Mouse (Mus musculus): ENCODE measurements around the gene Arhgef15. TPM values are rescaled to one million over a fixed set of nuclear protein-coding genes. Genes with fewer than 3 reads are reported as not detected.
A peak's percentile ranks its signal among the peaks of the same experiment; 100 is the strongest.
"Not testable (repeated sequence)": the region's sequence is repeated elsewhere in the genome, so short reads cannot be mapped to it uniquely, and the experiment has no call there.

The Arhgef15 gene
- 10 to 100 TPM in 3 of 4 experiments, 1 to 10 TPM in 1; 9.1 to 16.5 (median 12.0) TPM for total RNA-seq (2022)

GRCm38 (mm10) chr11:68957308-68957707 lies at the start of gene Arhgef15:
Gene Arhgef15, minus strand, starts transcription at chr11:68957480.
- DNase-seq (ENCODE audit: low spot score in 2 of 2): no peak

GRCm38 (mm10) chr11:69006575-69006974 lies 49.3 kb upstream of the Arhgef15 start:
- not testable (repeated sequence) for DNase-seq (ENCODE audit: low spot score in 2 of 2)

GRCm38 (mm10) chr11:69005193-69005592 lies 47.9 kb upstream of the Arhgef15 start:
- DNase-seq (ENCODE audit: low spot score in 2 of 2): no peak

- DNase-seq (ENCODE audit: low spot score in 2 of 2): no peak
Observed at GRCm38 (mm10) chr11:69003592-69003991, 46.3 kb upstream of the Arhgef15 start.

- not testable (repeated sequence) for DNase-seq (ENCODE audit: low spot score in 2 of 2)
Observed at GRCm38 (mm10) chr11:69002782-69003181, 45.5 kb upstream of the Arhgef15 start.

GRCm38 (mm10) chr11:68997080-68997479 lies 39.8 kb upstream of the Arhgef15 start:
- DNase-seq (ENCODE audit: low spot score in 2 of 2): no peak

GRCm38 (mm10) chr11:68994377-68994776 lies 37.1 kb upstream of the Arhgef15 start:
- DNase-seq (ENCODE audit: low spot score in 2 of 2): no peak

GRCm38 (mm10) chr11:68993122-68993521 lies 35.8 kb upstream of the Arhgef15 start:
- DNase-seq (ENCODE audit: low spot score in 2 of 2): no peak

GRCm38 (mm10) chr11:68988341-68988740 lies 31.1 kb upstream of the Arhgef15 start:
- DNase-seq (ENCODE audit: low spot score in 2 of 2): no peak

GRCm38 (mm10) chr11:68987365-68987882 lies 30.1 kb upstream of the Arhgef15 start:
- no peak for DNase-seq (ENCODE audit: low spot score in 2 of 2)

- DNase-seq (ENCODE audit: low spot score in 2 of 2): peak in 1 of 2 experiments; percentile 62
Observed at GRCm38 (mm10) chr11:68982639-68983369, 25.5 kb upstream of the Arhgef15 start.

- DNase-seq (ENCODE audit: low spot score in 2 of 2): no peak
Observed at GRCm38 (mm10) chr11:68980919-68981318, 23.6 kb upstream of the Arhgef15 start.

GRCm38 (mm10) chr11:68979320-68979733 lies 22.0 kb upstream of the Arhgef15 start:
- no peak for DNase-seq (ENCODE audit: low spot score in 2 of 2)

- DNase-seq (ENCODE audit: low spot score in 2 of 2): no peak
Observed at GRCm38 (mm10) chr11:68975601-68976000, 18.3 kb upstream of the Arhgef15 start.

- no peak for DNase-seq (ENCODE audit: low spot score in 2 of 2)
Observed at GRCm38 (mm10) chr11:68975085-68975484, 17.8 kb upstream of the Arhgef15 start, which contains the start of gene Rangrf. Gene Rangrf, minus strand, starts transcription at chr11:68975185.

- DNase-seq (ENCODE audit: low spot score in 2 of 2): no peak
Observed at GRCm38 (mm10) chr11:68974059-68974450, 16.8 kb upstream of the Arhgef15 start.

GRCm38 (mm10) chr11:68973250-68974058 lies 16.2 kb upstream of the Arhgef15 start:
- peak; percentile 66 to 73 for DNase-seq (ENCODE audit: low spot score in 2 of 2)

GRCm38 (mm10) chr11:68970232-68970631 lies 13.0 kb upstream of the Arhgef15 start:
- DNase-seq (ENCODE audit: low spot score in 2 of 2): no peak

GRCm38 (mm10) chr11:68968752-68969151 lies 11.5 kb upstream of the Arhgef15 start:
- no peak for DNase-seq (ENCODE audit: low spot score in 2 of 2)

- peak; percentile 85 to 89 for DNase-seq (ENCODE audit: low spot score in 2 of 2)
Observed at GRCm38 (mm10) chr11:68967337-68968282, 10.3 kb upstream of the Arhgef15 start, which contains the start of gene Slc25a35. Gene Slc25a35, plus strand, starts transcription at chr11:68968131.

- DNase-seq (ENCODE audit: low spot score in 2 of 2): no peak
Observed at GRCm38 (mm10) chr11:68966554-68966953, 9.3 kb upstream of the Arhgef15 start.

All from layer of hippocampus, adult 8-10 months (tissue).